Mouse (Mus musculus): ENCODE measurements around the gene Lgr4. TPM values are rescaled to one million over a fixed set of nuclear protein-coding genes. Genes with fewer than 3 reads are reported as not detected.

Lgr4 gene
- total RNA-seq, 2 experiments from 2014 or later = 34.3 to 36.6 TPM

Other genes with a start within 250 kb of the Lgr4 start
- gene Bdnf, start 242.9 kb upstream of the Lgr4 start, total RNA-seq (2021) = 1 to 10 TPM in 1 of 2 experiments, under 1 TPM in 1; 0.62 to 1.4 TPM
- 10 to 100 TPM; 55.1 to 56.9 TPM for gene Lin7c, start 26.8 kb upstream of the Lgr4 start, total RNA-seq (2021)
- 10 to 100 TPM; 12.4 to 14.0 TPM for gene Ccdc34, start 100.2 kb downstream of the Lgr4 start, total RNA-seq (2021)

All from heart, postnatal 10 days (tissue).